Mouse (Mus musculus) kidney, postnatal 36 days (tissue): ENCODE measurements around the gene Dock4.

Experiments
- DNase-seq, 2 experiments: peaks; one replicate each; pipeline ENCODE4 v3.0.0; 2021 to 2022; ENCODE audit warnings: mixed read lengths in 2 of 2

Gene Dock4

DNA sequence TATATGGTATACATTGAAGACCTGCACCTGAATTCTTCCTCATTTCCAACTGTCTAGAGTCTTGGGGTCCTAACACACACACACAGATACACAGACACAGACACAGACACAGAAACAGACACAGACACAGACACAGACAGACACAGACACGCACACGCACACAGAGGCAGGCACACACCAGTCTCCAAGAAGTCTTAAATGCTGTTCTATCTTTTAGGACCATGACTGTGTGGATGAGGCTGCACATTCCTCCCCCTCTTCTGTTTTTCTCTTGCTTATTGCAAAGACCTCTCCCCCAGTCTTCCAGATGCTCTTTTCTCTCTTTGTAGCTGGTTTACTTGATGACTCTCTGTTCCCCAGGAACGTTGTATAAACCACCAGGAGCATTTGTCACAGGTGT lies 443.8 kb downstream of the Dock4 start:
- DNase-seq = no peak

DNA sequence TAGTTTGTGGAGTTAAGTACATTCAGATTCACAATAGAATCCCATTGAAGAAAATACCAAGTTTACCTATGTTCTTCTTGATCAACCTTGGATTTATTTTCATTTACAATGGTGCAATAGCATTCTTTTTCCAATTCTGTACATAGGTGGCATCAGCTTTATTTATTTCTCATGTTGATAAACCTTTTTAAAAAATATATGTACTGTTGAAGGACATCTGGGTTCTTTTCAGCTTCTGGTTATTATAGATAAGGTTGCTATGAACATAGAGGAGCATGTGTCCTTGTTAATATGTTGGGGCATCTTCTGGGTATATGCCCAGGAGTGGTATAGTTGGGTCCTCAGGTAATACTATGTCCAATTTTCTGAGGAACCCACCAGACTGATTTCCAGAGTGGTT lies 445.4 kb downstream of the Dock4 start:
- DNase-seq = no peak

DNA sequence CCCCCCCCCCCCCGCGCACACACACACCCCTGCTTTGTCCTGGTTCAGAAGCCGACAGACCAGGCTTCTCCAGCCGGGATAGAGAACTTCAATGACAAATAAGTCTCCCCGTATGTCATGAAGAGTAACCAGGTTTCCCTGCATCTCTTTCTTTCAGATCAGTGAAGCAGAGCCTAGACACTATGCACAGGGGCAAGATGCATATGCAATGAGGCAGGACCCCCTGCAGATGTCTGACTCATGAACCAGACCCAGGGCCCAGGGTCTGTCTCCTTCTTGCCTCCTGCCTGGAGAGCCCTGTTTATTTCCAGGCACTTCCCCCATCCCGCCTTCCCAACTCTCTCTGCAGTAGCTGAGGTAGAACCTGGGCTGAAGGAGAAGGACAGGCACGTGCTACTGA lies 448.0 kb downstream of the Dock4 start:
- no peak for DNase-seq

DNA sequence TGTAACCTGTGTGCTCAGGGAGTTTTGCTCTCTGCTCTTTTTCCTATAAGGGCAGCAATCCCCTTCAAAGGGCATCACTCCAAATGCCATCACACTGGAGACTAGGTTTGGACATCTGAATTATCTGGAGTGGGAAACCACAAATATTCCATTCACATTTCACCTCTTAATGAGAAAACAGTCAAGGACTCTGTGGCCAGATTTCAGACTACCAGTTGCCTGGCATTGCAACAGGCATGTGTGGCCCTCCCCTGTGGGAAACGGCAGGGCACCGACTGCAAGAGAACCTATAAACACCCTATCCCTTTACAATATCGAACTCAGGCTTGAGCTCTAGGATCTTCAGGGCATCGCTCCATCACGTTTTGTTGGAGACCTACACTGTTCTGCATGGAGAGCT lies 448.9 kb downstream of the Dock4 start:
- no peak for DNase-seq
